Mouse (Mus musculus) neural tube, embryonic 11.5 days (tissue): ENCODE measurements around the gene Nkx2-3. TPM values are rescaled to one million over a fixed set of nuclear protein-coding genes. Genes with fewer than 3 reads are reported as not detected.

ENCODE experiments used
- ATAC-seq: fragments of 200-750 bp; cut with Nextera tagmentation; 2 replicates; pipeline ENCODE4 v1.8.0; 2017; ENCODE audit warnings: moderate number of reproducible peaks, mild to moderate bottlenecking, moderate TSS enrichment, moderate library complexity; ENCODE audit not compliant: insufficient read depth, low FRiP score, low TSS enrichment
- DNase-seq: peaks from one replicate; pipeline ENCODE4 v3.0.0-alpha.2; 2015; ENCODE audit warnings: low spot score
- H3K27ac ChIP-seq: fragments of 300-500 bp; sonication (generic); 2 replicates; pipeline ENCODE4 v1.5.1; 2014; ENCODE audit warnings: low read depth, mild to moderate bottlenecking, low read length
- H3K27me3 ChIP-seq: fragments of 300-500 bp; sonication (generic); 2 replicates; pipeline ENCODE4 v1.6.1; 2014; ENCODE audit warnings: mild to moderate bottlenecking, low read length, mixed read lengths; ENCODE audit not compliant: control insufficient read depth, insufficient read depth
- H3K36me3 ChIP-seq: fragments of 300-500 bp; sonication (generic); 2 replicates; pipeline ENCODE4 v1.6.1; 2014; ENCODE audit warnings: mild to moderate bottlenecking, low read length, moderate library complexity, mixed read lengths; ENCODE audit not compliant: control insufficient read depth, insufficient read depth
- H3K4me1 ChIP-seq: fragments of 300-500 bp; sonication (generic); 2 replicates; pipeline ENCODE4 v1.6.1; 2014; ENCODE audit warnings: low read length, mixed read lengths; ENCODE audit not compliant: control insufficient read depth, insufficient read depth
- H3K4me2 ChIP-seq: fragments of 300-500 bp; sonication (generic); 2 replicates; pipeline ENCODE4 v1.6.1; 2014; ENCODE audit warnings: low read depth, mild to moderate bottlenecking, moderate library complexity
- H3K4me3 ChIP-seq: fragments of 300-500 bp; sonication (generic); 2 replicates; pipeline ENCODE4 v1.5.1; 2014; ENCODE audit warnings: low read depth, low read length
- H3K9ac ChIP-seq: fragments of 300-500 bp; sonication (generic); 2 replicates; pipeline ENCODE4 v1.6.1; 2014; ENCODE audit warnings: mild to moderate bottlenecking, low read length
- H3K9me3 ChIP-seq: fragments of 300-500 bp; sonication (generic); 2 replicates; pipeline ENCODE4 v1.6.1; 2016; ENCODE audit warnings: low read length; ENCODE audit not compliant: control insufficient read depth
- WGBS: fragments of 180-500 bp; shearing (Covaris S2); extraction: QIAGEN DNeasy Blood & Tissue Kit; methylation state at CpG from one replicate; pipeline ENCODE4 v1.1.7; 2014; 5-methylcytosine and 5-hydroxymethylcytosine counted together
- polyA plus RNA-seq: library from polyadenylated mRNA; unstranded; fragments of >200 nt; fragmentation: Nextera tagmentation; extraction: Ambion mirVana; gene quantifications from 2 replicates; pipeline ENCODE4 v1.2.1, GENCODE M21; 2014

Nkx2-3 gene
- polyA plus RNA-seq, 1 experiment from 2014 or later, result 0.11 TPM

DNA sequence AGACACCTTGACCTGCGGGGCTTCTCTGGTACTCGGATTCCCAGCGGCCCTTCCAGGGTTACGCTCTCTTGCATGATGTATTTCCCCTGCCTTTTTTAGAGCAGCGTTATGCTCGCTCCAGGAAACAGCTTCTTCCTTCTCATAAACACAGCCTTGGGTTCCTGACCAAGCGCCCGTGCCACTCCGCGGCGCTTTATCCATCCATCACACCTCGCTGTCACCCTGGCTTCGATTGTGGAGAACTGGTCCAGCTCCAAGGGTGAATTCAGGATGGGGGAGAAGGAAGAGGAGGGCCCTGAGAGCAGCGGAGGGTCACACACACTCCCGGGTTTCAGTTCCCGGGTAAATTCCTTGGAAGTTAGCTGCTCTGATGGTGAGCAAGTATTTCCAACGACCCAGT is 28.5 kb upstream of the Nkx2-3 start:
- DNase-seq, result peak; percentile 17
- no peak for ATAC-seq
- peaks cover 52% of the 10 kb centered on the region for H3K27me3 ChIP-seq

DNA sequence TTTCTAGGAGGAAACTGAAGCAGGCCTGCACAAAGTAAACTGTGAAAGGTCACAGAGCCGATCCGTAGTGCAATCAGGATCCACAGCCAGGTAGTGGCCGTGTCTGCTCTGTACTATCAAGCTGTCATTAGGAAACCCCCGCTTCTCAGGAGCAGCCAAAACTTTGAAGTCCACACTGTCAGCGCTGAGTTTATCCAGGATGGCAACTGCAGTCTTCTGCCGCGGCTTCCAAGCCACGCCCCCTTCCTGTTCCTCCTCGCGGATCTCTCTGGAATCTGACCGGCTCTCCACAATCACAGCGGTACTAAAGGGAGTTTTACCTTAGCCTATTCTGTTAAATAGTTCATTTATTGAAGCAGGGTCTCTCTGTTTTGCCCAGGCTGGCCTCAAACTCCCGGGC is 27.3 kb upstream of the Nkx2-3 start:
- no peaks in the 10 kb centered on the region for H3K4me1 ChIP-seq
- H3K4me2 ChIP-seq, result no peak overlapping the region
- H3K9ac ChIP-seq, result no peak overlapping the region
- DNase-seq (peak; percentile 53), ATAC-seq (no peak)
- no peak overlapping the region for H3K4me3 ChIP-seq
- WGBS, result 3% methylated on average over 13 of the region's 13 CpGs
- no peaks in the 10 kb centered on the region for H3K36me3 ChIP-seq
- H3K9me3 ChIP-seq, result no peaks in the 10 kb centered on the region
- H3K27ac ChIP-seq, result no peak overlapping the region
- H3K27me3 ChIP-seq, result peaks cover 52% of the 10 kb centered on the region

More for the DNA sequence above, 28.5 kb upstream of the Nkx2-3 start:
- no peak overlapping the region for H3K9ac ChIP-seq
- H3K36me3 ChIP-seq, result no peaks in the 10 kb centered on the region
- H3K27ac ChIP-seq, result no peak overlapping the region
- no peak overlapping the region for H3K4me2 ChIP-seq
- H3K9me3 ChIP-seq, result no peaks in the 10 kb centered on the region
- H3K4me1 ChIP-seq, result no peaks in the 10 kb centered on the region
- H3K4me3 ChIP-seq, result no peak overlapping the region
- 3% methylated on average over 17 of the region's 17 CpGs for WGBS

DNA sequence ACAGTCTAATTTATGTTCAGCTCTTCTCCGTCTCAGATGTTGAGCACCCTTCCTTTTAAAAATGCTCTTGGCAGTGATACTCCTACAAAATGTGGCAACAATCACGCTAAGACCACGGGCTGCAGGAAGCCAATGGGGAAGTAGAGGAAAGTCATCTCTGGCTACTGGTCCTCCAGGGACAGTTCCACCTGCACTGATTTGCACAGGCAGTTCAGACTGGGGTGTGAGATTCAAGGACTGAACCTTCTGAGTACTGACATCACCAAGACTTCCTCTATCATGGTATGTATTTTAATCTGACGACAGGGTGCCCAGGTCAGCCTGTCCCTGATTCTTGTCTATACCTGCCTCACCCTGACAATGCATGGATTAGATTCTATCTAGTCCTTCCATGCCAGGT is 20.1 kb upstream of the Nkx2-3 start:
- Histone ChIP-seq H3K9me3 (no peaks in the 10 kb centered on the region), H3K4me3 (no peak overlapping the region), H3K27me3 (peaks cover 46% of the 10 kb centered on the region), H3K27ac (no peak overlapping the region), H3K36me3 (no peaks in the 10 kb centered on the region), H3K4me2 (no peak overlapping the region), H3K4me1 (no peaks in the 10 kb centered on the region), H3K9ac (no peak overlapping the region)
- ATAC-seq (no peak), DNase-seq (no peak)
- WGBS, result 63% methylated on average over 4 of the region's 4 CpGs

DNA sequence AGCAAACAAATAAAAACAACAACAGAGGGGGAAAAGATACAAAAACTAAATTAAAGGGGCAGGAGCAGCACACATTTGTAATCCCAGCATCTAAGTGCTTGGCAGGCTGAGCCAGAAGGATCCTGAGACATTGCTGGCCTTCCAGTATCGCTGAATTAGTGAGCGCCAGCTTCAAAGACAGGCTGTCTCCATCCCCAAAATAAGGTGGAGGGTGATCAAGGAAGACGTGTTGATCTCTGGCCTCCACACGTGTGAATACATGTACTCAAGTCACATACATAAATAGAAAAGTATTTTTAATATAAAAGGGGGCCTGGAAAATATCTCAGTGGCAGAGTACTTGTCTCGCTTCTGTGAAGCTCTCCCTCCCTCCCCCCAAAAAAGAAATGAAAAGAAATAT is 15.1 kb upstream of the Nkx2-3 start:
- ATAC-seq (no peak), DNase-seq (no peak)
- no peak overlapping the region for H3K4me2 ChIP-seq
- no peaks in the 10 kb centered on the region for H3K9me3 ChIP-seq
- H3K9ac ChIP-seq, result no peak overlapping the region
- H3K36me3 ChIP-seq, result no peaks in the 10 kb centered on the region
- H3K27ac ChIP-seq, result no peak overlapping the region
- H3K4me3 ChIP-seq, result no peak overlapping the region
- H3K4me1 ChIP-seq, result peaks cover 13% of the 10 kb centered on the region
- H3K27me3 ChIP-seq, result peaks cover 93% of the 10 kb centered on the region
- 3% methylated on average over 5 of the region's 5 CpGs for WGBS

DNA sequence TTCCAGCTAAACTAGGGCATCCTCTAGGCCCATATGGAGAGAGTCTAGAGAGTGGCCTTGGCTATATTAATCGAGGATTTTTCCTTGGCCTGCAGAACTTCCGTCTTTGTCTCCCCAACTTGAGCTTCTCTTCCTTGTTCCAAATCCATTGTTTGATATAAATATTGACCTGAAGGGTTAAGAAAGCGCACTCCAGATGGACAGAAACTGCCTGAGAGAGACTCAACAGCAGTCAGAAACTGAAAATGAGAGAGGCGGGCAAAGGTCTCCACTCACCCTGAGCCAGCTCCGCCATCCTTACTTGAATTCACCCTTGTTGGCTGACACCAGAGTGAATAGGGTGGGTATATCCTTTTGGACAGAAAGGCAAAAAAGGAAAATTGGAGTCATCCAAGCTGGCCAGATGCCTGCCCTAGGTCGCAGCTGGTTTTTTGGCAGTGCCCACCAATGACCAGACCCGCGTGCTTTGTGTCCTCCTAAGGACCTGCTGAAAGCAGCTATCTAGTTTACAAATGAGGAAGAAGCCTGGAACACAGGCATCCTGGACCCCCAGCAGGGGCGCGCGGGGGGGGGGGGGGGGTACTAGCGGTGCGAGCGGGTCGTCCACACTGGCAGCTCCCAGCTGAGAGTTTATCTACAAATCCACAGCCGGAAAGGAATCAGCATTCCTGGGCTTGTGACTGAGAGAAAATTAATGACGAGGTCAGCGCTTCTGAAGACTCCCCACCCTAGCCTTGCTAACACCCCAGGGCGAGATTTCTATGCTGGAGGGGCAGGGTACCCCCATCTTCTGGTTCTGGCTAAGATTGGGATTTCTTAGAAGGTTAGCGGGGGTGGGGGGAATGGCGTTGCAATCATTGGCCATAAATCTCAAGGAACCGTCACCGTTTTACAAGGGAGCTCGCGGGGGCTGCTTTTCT is 13.1 kb upstream of the Nkx2-3 start:
- Histone ChIP-seq H3K4me3 (peak overlapping the region; percentile 21), H3K27me3 (peaks cover 98% of the 10 kb centered on the region), H3K27ac (no peak overlapping the region), H3K9me3 (no peaks in the 10 kb centered on the region), H3K4me1 (peaks cover 13% of the 10 kb centered on the region), H3K4me2 (peak overlapping the region; percentile 35), H3K36me3 (no peaks in the 10 kb centered on the region), H3K9ac (no peak overlapping the region)
- ATAC-seq (no peak), DNase-seq (peak; percentile 49)
- WGBS, result 2% methylated on average over 22 of the region's 25 CpGs

DNA sequence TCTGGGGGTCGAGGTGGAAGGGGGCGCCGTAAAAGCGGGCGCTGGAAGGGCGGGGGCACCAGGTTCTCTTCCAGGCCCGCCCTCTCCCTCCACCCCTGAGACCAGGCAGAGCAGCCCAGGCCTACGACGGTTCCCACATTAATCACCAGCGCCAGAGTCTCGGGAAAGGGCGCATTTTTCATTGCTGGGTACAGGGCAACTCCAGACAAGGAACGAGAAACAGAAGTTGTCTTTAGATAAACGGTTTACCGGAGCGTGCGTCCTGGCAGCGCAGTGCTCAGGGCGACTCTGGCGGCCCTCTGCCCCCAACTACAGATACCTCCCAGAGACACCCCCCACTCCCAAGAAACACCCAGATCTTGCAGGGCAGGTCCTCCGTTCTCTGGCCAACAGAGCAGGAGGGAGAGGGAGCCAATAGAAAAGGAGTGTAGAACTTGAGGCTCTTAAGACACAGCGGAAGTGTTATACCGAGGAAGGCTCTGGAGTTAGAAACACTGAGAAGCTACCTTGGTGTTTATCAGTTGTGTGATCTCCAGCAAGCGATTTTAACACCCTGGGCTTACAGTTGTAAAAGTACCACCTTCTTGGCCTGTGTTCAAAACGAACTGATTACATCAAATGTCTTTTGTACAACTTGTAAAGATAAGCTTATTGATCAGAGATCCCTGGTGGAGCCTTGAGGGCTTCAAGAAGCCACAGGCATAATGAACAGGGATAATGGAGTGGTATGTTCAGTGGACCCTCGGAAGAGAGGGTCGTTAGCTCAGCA is 12.2 kb upstream of the Nkx2-3 start:
- DNase-seq (peak; percentile 70), ATAC-seq (peak; percentile 69; the same call in 1 of the 2 replicates)
- Histone ChIP-seq H3K4me1 (peaks cover 13% of the 10 kb centered on the region), H3K27me3 (peaks cover 99% of the 10 kb centered on the region), H3K4me3 (peak overlapping the region; percentile 21), H3K4me2 (peak overlapping the region; percentile 35), H3K36me3 (no peaks in the 10 kb centered on the region), H3K9me3 (no peaks in the 10 kb centered on the region), H3K27ac (no peak overlapping the region), H3K9ac (no peak overlapping the region)
- WGBS, result under 1% methylated on average over 27 of the region's 27 CpGs

DNA sequence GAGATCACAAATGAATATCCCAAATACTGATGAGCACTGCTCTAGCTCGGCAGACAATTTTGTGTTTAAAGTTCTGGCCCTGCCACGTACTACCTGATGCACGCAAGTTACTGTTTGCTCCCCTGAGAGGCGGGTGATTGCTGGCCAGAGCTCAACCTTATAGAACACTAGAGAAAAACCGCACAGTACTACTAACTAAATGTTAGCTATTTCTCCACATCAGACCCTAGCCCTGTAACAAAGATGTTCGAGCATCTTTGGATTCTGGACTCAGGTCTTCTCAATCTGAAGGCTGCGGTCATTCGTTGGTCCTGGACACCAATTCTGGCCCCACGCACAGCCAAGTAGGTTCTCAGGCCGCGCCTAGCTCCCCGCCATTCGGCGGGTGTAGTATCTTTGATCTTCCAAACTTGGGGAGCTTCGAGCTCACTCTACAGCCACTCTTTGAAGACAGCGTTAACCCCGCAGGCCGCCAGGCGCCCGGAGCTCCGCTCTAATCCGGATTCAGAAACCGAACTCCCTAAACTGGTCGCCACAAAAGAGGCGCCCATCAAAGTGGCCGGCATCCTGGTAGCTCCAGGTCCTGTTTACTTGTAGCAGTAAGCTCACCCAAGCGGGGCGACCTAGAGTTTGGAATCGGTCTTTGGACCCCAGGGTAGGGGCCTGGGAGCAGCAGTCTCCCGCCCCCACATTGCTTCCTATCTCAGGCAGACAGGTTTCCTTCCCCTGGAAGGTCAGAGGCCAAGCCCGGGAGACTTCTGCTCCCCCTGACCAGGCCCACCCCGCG is 11.4 kb upstream of the Nkx2-3 start:
- Histone ChIP-seq H3K9ac (no peak overlapping the region), H3K4me1 (peaks cover 13% of the 10 kb centered on the region), H3K4me3 (no peak overlapping the region), H3K36me3 (no peaks in the 10 kb centered on the region), H3K4me2 (no peak overlapping the region), H3K9me3 (no peaks in the 10 kb centered on the region), H3K27ac (no peak overlapping the region), H3K27me3 (peaks cover 99% of the 10 kb centered on the region)
- ATAC-seq, result no peak
- DNase-seq, result peak; percentile 40
- under 1% methylated on average over 32 of the region's 33 CpGs for WGBS

DNA sequence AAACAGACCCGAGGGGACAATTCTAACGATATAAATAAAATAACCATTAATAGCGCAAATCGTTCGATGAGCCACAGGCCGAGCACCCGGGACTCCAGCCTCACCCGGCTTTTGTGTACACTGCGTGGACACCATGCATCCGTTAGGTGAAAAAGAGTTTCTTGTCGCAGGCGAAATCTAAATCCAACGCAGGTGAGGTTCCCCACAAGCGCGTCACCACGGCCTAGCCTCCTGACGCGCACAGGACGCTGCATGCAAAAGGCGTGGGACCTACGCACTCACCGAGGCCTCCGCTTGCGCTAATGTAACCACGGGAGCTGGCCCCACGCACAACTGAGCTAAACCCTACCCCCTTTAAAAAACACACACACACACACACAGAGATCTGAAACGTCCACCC is 10.7 kb upstream of the Nkx2-3 start:
- Histone ChIP-seq H3K4me1 (peaks cover 13% of the 10 kb centered on the region), H3K9ac (no peak overlapping the region), H3K9me3 (no peaks in the 10 kb centered on the region), H3K4me2 (no peak overlapping the region), H3K27ac (no peak overlapping the region), H3K4me3 (no peak overlapping the region), H3K27me3 (peaks cover 99% of the 10 kb centered on the region), H3K36me3 (no peaks in the 10 kb centered on the region)
- WGBS, result under 1% methylated on average over 27 of the region's 27 CpGs
- peak; percentile 32 for DNase-seq
- no peak for ATAC-seq
